Mouse (Mus musculus): ENCODE results near the gene Fam20b.

DNA sequence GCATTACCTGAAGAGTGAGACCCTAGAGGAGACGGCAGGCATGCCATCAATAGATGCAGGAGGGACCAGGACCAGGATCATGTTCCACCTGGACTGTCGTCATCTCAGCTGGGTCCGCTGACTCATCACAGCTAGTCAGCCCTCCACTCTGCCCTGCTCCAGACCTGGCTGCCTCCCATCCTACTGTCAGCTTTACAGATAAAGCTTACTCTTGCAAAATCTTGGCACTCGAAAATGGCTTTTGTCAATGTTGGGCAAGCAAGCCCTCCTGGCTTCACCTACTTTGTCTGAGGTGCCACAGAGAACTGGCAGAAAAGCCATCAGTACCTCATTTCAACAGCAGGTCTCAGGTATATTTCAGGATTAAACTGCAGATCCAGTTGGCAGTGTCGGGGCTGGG lies 60.2 kb downstream of the Fam20b start:
- TF ChIP-seq CTCF (IDR thresholded peaks at IDR 0.05; ENCODE audit: insufficient read depth, low read depth, low read length): no peak
- TF ChIP-seq POLR2A (IDR thresholded peaks at IDR 0.05; ENCODE audit: insufficient read depth, low read depth, low read length): no peak

Data from olfactory bulb, adult 2 months (tissue).